Mouse (Mus musculus): Measurements from ENCODE around the gene Crmp1. TPM values are rescaled to one million over a fixed set of nuclear protein-coding genes. Genes with fewer than 3 reads are reported as not detected.

Gene Crmp1
- polyA plus RNA-seq, 1 experiment from 2014 or later, result 1.2 TPM

GRCm38 (mm10) chr5:37246138-37246910 lies 4.6 kb downstream of the Crmp1 start:
- H3K27ac ChIP-seq (ENCODE audit: low read length), result no peak overlapping the region
- DNase-seq (ENCODE audit: low spot score), result no peak
- H3K9ac ChIP-seq (replicated peaks; ENCODE audit: low read depth), result no peak overlapping the region

GRCm38 (mm10) chr5:37247456-37247855 lies 5.7 kb downstream of the Crmp1 start:
- no peak overlapping the region for H3K4me3 ChIP-seq (ENCODE audit: low read depth, low read length)
- H3K4me1 ChIP-seq (ENCODE audit: insufficient read depth, low read depth, low read length), result no peaks in the 10 kb centered on the region
- H3K4me2 ChIP-seq (replicated peaks; ENCODE audit: low read depth, low read length), result no peak overlapping the region
- H3K27ac ChIP-seq (ENCODE audit: low read length), result no peak overlapping the region
- DNase-seq (ENCODE audit: low spot score), result no peak
- ATAC-seq, result no peak
- H3K9me3 ChIP-seq (ENCODE audit: low read length), result no peaks in the 10 kb centered on the region
- H3K27me3 ChIP-seq (replicated peaks; ENCODE audit: insufficient read depth, low read length), result peaks cover 34% of the 10 kb centered on the region
- H3K9ac ChIP-seq (replicated peaks; ENCODE audit: low read depth), result no peak overlapping the region
- WGBS, result 40% methylated on average over 4 of the region's 4 CpGs
- no peak for TF ChIP-seq EP300 (IDR thresholded peaks at IDR 0.05)
- no peak for TF ChIP-seq CTCF (IDR thresholded peaks at IDR 0.05)
- H3K36me3 ChIP-seq (ENCODE audit: insufficient read depth, low read length), result no peaks in the 10 kb centered on the region

More at GRCm38 (mm10) chr5:37246138-37246910, 4.6 kb downstream of the Crmp1 start:
- peak overlapping the region; percentile 53 for H3K4me2 ChIP-seq (replicated peaks; ENCODE audit: low read depth, low read length)
- H3K9me3 ChIP-seq (ENCODE audit: low read length), result no peaks in the 10 kb centered on the region
- no peak for TF ChIP-seq CTCF (IDR thresholded peaks at IDR 0.05)
- TF ChIP-seq EP300 (IDR thresholded peaks at IDR 0.05), result no peak
- H3K27me3 ChIP-seq (replicated peaks; ENCODE audit: insufficient read depth, low read length), result peaks cover 45% of the 10 kb centered on the region
- H3K4me3 ChIP-seq (ENCODE audit: low read depth, low read length), result peak overlapping the region; percentile 31
- ATAC-seq, result peak; percentile 46
- no peaks in the 10 kb centered on the region for H3K36me3 ChIP-seq (ENCODE audit: insufficient read depth, low read length)
- H3K4me1 ChIP-seq (ENCODE audit: insufficient read depth, low read depth, low read length), result no peaks in the 10 kb centered on the region
- WGBS, result 2% methylated on average over 22 of the region's 37 CpGs

GRCm38 (mm10) chr5:37248870-37249269 lies 7.1 kb downstream of the Crmp1 start:
- H3K9me3 ChIP-seq (ENCODE audit: low read length), result no peaks in the 10 kb centered on the region
- DNase-seq (ENCODE audit: low spot score) (no peak), ATAC-seq (no peak)
- H3K4me3 ChIP-seq (ENCODE audit: low read depth, low read length), result no peak overlapping the region
- WGBS, result 72% methylated on average over 3 of the region's 3 CpGs
- H3K36me3 ChIP-seq (ENCODE audit: insufficient read depth, low read length), result no peaks in the 10 kb centered on the region
- TF ChIP-seq CTCF (IDR thresholded peaks at IDR 0.05) (no peak), EP300 (IDR thresholded peaks at IDR 0.05) (no peak)
- H3K27me3 ChIP-seq (replicated peaks; ENCODE audit: insufficient read depth, low read length), result peaks cover 21% of the 10 kb centered on the region
- H3K27ac ChIP-seq (ENCODE audit: low read length), result no peak overlapping the region
- H3K9ac ChIP-seq (replicated peaks; ENCODE audit: low read depth), result no peak overlapping the region
- H3K4me2 ChIP-seq (replicated peaks; ENCODE audit: low read depth, low read length), result no peak overlapping the region
- H3K4me1 ChIP-seq (ENCODE audit: insufficient read depth, low read depth, low read length), result no peaks in the 10 kb centered on the region

GRCm38 (mm10) chr5:37251596-37251995 lies 9.9 kb downstream of the Crmp1 start:
- Histone ChIP-seq H3K9me3 (ENCODE audit: low read length) (no peaks in the 10 kb centered on the region), H3K36me3 (ENCODE audit: insufficient read depth, low read length) (no peaks in the 10 kb centered on the region), H3K4me1 (ENCODE audit: insufficient read depth, low read depth, low read length) (no peaks in the 10 kb centered on the region), H3K27ac (ENCODE audit: low read length) (no peak overlapping the region), H3K4me3 (ENCODE audit: low read depth, low read length) (no peak overlapping the region), H3K4me2 (replicated peaks; ENCODE audit: low read depth, low read length) (no peak overlapping the region), H3K9ac (replicated peaks; ENCODE audit: low read depth) (no peak overlapping the region), H3K27me3 (replicated peaks; ENCODE audit: insufficient read depth, low read length) (no peaks in the 10 kb centered on the region)
- DNase-seq (ENCODE audit: low spot score), result no peak
- TF ChIP-seq CTCF (IDR thresholded peaks at IDR 0.05) (no peak), EP300 (IDR thresholded peaks at IDR 0.05) (no peak)
- 61% methylated on average over 3 of the region's 3 CpGs for WGBS
- ATAC-seq, result no peak

- Histone ChIP-seq H3K9ac (replicated peaks; ENCODE audit: low read depth) (no peak overlapping the region), H3K4me1 (ENCODE audit: insufficient read depth, low read depth, low read length) (no peaks in the 10 kb centered on the region), H3K9me3 (ENCODE audit: low read length) (no peaks in the 10 kb centered on the region), H3K4me2 (replicated peaks; ENCODE audit: low read depth, low read length) (no peak overlapping the region), H3K27me3 (replicated peaks; ENCODE audit: insufficient read depth, low read length) (no peaks in the 10 kb centered on the region), H3K27ac (ENCODE audit: low read length) (no peak overlapping the region), H3K4me3 (ENCODE audit: low read depth, low read length) (no peak overlapping the region), H3K36me3 (ENCODE audit: insufficient read depth, low read length) (no peaks in the 10 kb centered on the region)
- 76% methylated on average over 9 of the region's 9 CpGs for WGBS
- no peak for TF ChIP-seq EP300 (IDR thresholded peaks at IDR 0.05)
- no peak for TF ChIP-seq CTCF (IDR thresholded peaks at IDR 0.05)
- DNase-seq (ENCODE audit: low spot score) (no peak), ATAC-seq (no peak)
Measured at GRCm38 (mm10) chr5:37252101-37252804, 10.5 kb downstream of the Crmp1 start.

DNA sequence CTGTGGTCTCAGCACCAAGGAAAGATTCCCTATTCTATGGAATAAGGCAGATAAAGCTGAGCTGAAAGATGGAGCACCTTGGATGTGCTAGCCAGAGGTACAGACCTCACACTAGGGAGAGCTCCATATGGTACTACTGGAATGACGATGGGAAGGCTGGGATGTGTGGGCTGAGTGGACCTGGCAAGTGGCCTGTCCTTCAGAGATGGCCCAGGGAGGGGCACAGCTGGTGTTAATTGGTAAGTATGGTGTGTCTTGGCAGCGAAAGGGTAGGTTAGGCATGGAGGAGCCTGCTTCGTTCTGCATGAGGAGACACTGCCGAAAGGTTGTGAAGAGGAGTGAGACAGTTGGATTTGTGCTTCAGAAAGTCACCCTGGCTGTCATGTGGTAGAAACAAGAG lies 12.8 kb downstream of the Crmp1 start:
- H3K4me3 ChIP-seq (ENCODE audit: low read depth, low read length), result no peak overlapping the region
- WGBS, result 79% methylated on average over 4 of the region's 4 CpGs
- no peak for DNase-seq (ENCODE audit: low spot score)

More for the DNA sequence above, 12.8 kb downstream of the Crmp1 start:
- no peak for TF ChIP-seq CTCF (IDR thresholded peaks at IDR 0.05)
- no peak for TF ChIP-seq EP300 (IDR thresholded peaks at IDR 0.05)
- Histone ChIP-seq H3K36me3 (ENCODE audit: insufficient read depth, low read length) (no peaks in the 10 kb centered on the region), H3K9ac (replicated peaks; ENCODE audit: low read depth) (no peak overlapping the region), H3K9me3 (ENCODE audit: low read length) (no peaks in the 10 kb centered on the region), H3K4me1 (ENCODE audit: insufficient read depth, low read depth, low read length) (no peaks in the 10 kb centered on the region), H3K27me3 (replicated peaks; ENCODE audit: insufficient read depth, low read length) (no peaks in the 10 kb centered on the region), H3K4me2 (replicated peaks; ENCODE audit: low read depth, low read length) (no peak overlapping the region), H3K27ac (ENCODE audit: low read length) (no peak overlapping the region)
- no peak for ATAC-seq
